Mouse (Mus musculus): ENCODE results near the gene Plekhm3. TPM values are rescaled to one million over a fixed set of nuclear protein-coding genes. Genes with fewer than 3 reads are reported as not detected.

Plekhm3 gene
- polyA plus RNA-seq (2021; fragmentation: Nextera tagmentation), result 8.2 and 10.2 TPM in 2 replicates
- long read RNA-seq, experiment 1, full-length matches to known transcripts, result 12 of 53 reads
- long read RNA-seq, experiment 1, partial matches to known transcripts, result 9 of 53 reads
- long read RNA-seq, experiment 1, other reads (novel, unspliced or antisense), result 32 of 53 reads
- long read RNA-seq, experiment 2, partial matches to known transcripts, result 1 of 11 reads
- long read RNA-seq, experiment 2, other reads (novel, unspliced or antisense), result 10 of 11 reads

GRCm38 (mm10) chr1:64956479-64956961 is at the start of gene Plekhm3:
Plekhm3 (minus strand) TSS chr1:64956824.

GRCm38 (mm10) chr1:64737502-64738179 is 219.0 kb downstream of the Plekhm3 start, which contains the start of gene Fzd5:
Fzd5 (minus strand) TSS chr1:64737751.

Other genes starting within 250 kb of the Plekhm3 start
- gene Fzd5, start 219.1 kb downstream of the Plekhm3 start, polyA plus RNA-seq (2021; fragmentation: Nextera tagmentation), result 0.15 and 0.50 TPM in 2 replicates
- gene Akr1cl, start 75.9 kb upstream of the Plekhm3 start, polyA plus RNA-seq (2021; fragmentation: Nextera tagmentation), result not detected in 2 replicates
- not detected in 2 replicates for gene Cryge, start 94.3 kb upstream of the Plekhm3 start, polyA plus RNA-seq (2021; fragmentation: Nextera tagmentation)
- gene Crygd, start 106.6 kb upstream of the Plekhm3 start, polyA plus RNA-seq (2021; fragmentation: Nextera tagmentation), result not detected in 2 replicates
- gene Crygc, start 116.9 kb upstream of the Plekhm3 start, polyA plus RNA-seq (2021; fragmentation: Nextera tagmentation), result not detected in 2 replicates
- not detected in 2 replicates for gene Crygb, start 125.5 kb upstream of the Plekhm3 start, polyA plus RNA-seq (2021; fragmentation: Nextera tagmentation)
- 0.83 and 1.0 TPM in 2 replicates for gene Cryga, start 146.5 kb upstream of the Plekhm3 start, polyA plus RNA-seq (2021; fragmentation: Nextera tagmentation)
- gene Gm28845, start 162.7 kb upstream of the Plekhm3 start, polyA plus RNA-seq (2021; fragmentation: Nextera tagmentation), result 0.53 and 0.70 TPM in 2 replicates
- gene D630023F18Rik, start 166.4 kb upstream of the Plekhm3 start, polyA plus RNA-seq (2021; fragmentation: Nextera tagmentation), result 7.8 and 10.2 TPM in 2 replicates
- 30.5 and 42.1 TPM in 2 replicates for gene Idh1, start 229.7 kb upstream of the Plekhm3 start, polyA plus RNA-seq (2021; fragmentation: Nextera tagmentation)
- 3.6 and 10.1 TPM in 2 replicates for gene Pikfyve, start 229.9 kb upstream of the Plekhm3 start, polyA plus RNA-seq (2021; fragmentation: Nextera tagmentation)